Mouse (Mus musculus): ENCODE measurements around the gene Cyp3a13. TPM values are rescaled to one million over a fixed set of nuclear protein-coding genes. Genes with fewer than 3 reads are reported as not detected.
"Not testable (repeated sequence)": the region's sequence is repeated elsewhere in the genome, so short reads cannot be mapped to it uniquely, and the experiment has no call there.

The Cyp3a13 gene
- total RNA-seq, 1 experiment: 0.31 TPM

DNA sequence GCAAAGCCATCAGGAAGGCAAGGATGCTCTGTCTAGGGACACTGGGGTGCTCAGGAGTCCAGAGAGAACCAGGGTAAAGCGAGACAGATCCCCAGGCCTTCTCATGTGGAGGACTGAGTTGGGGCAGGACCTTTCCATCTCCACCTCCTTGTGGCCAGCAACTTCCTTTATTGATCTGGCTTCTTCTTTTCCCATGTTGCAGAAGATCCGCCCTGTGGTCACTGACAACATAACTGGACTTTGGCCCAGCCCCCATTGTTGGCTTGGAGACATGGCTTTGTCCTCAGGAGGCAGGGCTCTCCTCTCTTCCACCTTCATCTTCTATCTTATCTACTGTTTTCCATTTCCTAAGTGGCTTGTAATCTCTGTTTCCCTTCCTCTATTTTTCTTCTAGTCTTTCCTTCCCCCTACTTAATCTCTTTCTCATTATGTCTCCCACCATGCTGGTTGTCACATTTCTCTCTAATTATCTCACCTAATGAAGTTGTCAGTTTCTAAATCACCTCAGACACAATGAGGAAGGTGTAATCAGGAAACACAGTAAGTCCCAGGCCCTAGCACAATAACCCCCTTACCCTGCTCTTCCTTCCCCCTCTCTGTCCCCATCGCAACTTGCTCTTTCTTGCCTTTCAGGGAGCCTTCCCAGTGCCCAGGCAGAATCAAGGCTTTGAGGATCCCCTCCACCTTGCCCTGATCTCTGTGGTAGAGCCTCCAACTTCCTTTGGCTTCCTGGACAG is 49.6 kb downstream of the Cyp3a13 start, which contains the start of gene Pilrb2:
Pilrb2 (minus strand) TSS at position 172 of the 737 bp plus-strand sequence.
- DNase-seq (ENCODE audit: low read depth, low spot score): not testable (repeated sequence)

DNA sequence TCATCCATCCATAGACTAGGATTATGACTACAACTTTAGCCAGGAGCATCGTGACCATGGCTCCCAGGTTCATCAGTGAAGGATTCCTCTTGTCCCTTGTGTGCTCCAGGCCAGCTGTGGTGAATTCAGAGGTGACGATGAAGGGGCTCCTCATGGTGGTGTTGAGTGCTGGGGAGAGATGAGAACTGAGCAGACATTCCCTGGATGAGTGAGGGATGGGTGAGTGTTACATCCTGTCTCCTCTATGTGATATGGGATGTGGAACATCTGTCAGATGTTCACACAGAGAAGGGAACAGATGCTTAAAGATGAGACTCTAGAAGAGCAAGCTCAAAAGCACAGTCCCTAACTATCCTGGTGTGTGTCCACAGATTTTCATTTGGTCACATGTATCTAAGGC is 52.8 kb downstream of the Cyp3a13 start:
- H3K9ac ChIP-seq (ENCODE audit: insufficient read depth, low read depth, low read length, poor library complexity, severe bottlenecking); H3K4me1 ChIP-seq (ENCODE audit: control insufficient read depth in 2 of 2, insufficient read depth in 2 of 2, low read length in 2 of 2, poor library complexity in 1 of 2); H3K36me3 ChIP-seq (ENCODE audit: control insufficient read depth, insufficient read depth, low read length, poor library complexity, severe bottlenecking); DNase-seq (ENCODE audit: low read depth, low spot score); in situ Hi-C loops (cut with MboI; ENCODE audit: low sequenced_read_pairs in 2 of 2, unreplicated experiment in 2 of 2); H3K4me3 ChIP-seq (ENCODE audit: insufficient read depth in 1 of 2, low read depth in 1 of 2, low read length in 2 of 2, poor library complexity in 1 of 2, severe bottlenecking in 1 of 2); H3K9me3 ChIP-seq (ENCODE audit: control insufficient read depth, insufficient read depth, low read depth, low read length); H3K27ac ChIP-seq (ENCODE audit: insufficient read depth, low read depth, low read length, poor library complexity, severe bottlenecking): not testable (repeated sequence)

More for the DNA sequence above, 49.6 kb downstream of the Cyp3a13 start, which contains the start of gene Pilrb2:
- H3K4me3 ChIP-seq (ENCODE audit: insufficient read depth in 1 of 2, low read depth in 1 of 2, low read length in 2 of 2, poor library complexity in 1 of 2, severe bottlenecking in 1 of 2); H3K4me1 ChIP-seq (ENCODE audit: control insufficient read depth in 2 of 2, insufficient read depth in 2 of 2, low read length in 2 of 2, poor library complexity in 1 of 2); H3K36me3 ChIP-seq (ENCODE audit: control insufficient read depth, insufficient read depth, low read length, poor library complexity, severe bottlenecking); H3K27ac ChIP-seq (ENCODE audit: insufficient read depth, low read depth, low read length, poor library complexity, severe bottlenecking); in situ Hi-C loops (cut with MboI; ENCODE audit: low sequenced_read_pairs in 2 of 2, unreplicated experiment in 2 of 2); H3K9me3 ChIP-seq (ENCODE audit: control insufficient read depth, insufficient read depth, low read depth, low read length); H3K9ac ChIP-seq (ENCODE audit: insufficient read depth, low read depth, low read length, poor library complexity, severe bottlenecking): not testable (repeated sequence)

DNA sequence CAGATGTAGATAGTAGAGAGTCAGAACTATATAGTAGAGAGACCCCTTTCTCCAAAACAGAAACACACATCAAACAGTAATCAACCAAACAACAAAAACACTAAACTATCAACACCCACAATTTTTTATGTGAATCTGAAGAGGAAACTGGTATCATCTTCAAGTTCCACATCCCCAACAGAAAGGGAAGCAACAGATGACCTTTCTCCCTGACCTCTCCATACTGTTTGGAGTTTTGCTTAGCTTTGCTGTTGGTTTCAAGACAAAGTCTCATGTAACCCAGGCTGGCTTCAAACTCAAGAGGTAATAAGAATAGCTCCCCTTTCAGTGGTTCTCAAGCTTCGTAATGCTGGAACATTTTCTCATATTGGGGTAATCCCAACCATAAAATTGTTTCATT is 57.4 kb downstream of the Cyp3a13 start:
- H3K9me3 ChIP-seq (ENCODE audit: control insufficient read depth, insufficient read depth, low read depth, low read length); H3K36me3 ChIP-seq (ENCODE audit: control insufficient read depth, insufficient read depth, low read length, poor library complexity, severe bottlenecking); H3K27ac ChIP-seq (ENCODE audit: insufficient read depth, low read depth, low read length, poor library complexity, severe bottlenecking); H3K4me1 ChIP-seq (ENCODE audit: control insufficient read depth in 2 of 2, insufficient read depth in 2 of 2, low read length in 2 of 2, poor library complexity in 1 of 2); in situ Hi-C loops (cut with MboI; ENCODE audit: low sequenced_read_pairs in 2 of 2, unreplicated experiment in 2 of 2); DNase-seq (ENCODE audit: low read depth, low spot score); H3K4me3 ChIP-seq (ENCODE audit: insufficient read depth in 1 of 2, low read depth in 1 of 2, low read length in 2 of 2, poor library complexity in 1 of 2, severe bottlenecking in 1 of 2); H3K9ac ChIP-seq (ENCODE audit: insufficient read depth, low read depth, low read length, poor library complexity, severe bottlenecking): not testable (repeated sequence)

DNA sequence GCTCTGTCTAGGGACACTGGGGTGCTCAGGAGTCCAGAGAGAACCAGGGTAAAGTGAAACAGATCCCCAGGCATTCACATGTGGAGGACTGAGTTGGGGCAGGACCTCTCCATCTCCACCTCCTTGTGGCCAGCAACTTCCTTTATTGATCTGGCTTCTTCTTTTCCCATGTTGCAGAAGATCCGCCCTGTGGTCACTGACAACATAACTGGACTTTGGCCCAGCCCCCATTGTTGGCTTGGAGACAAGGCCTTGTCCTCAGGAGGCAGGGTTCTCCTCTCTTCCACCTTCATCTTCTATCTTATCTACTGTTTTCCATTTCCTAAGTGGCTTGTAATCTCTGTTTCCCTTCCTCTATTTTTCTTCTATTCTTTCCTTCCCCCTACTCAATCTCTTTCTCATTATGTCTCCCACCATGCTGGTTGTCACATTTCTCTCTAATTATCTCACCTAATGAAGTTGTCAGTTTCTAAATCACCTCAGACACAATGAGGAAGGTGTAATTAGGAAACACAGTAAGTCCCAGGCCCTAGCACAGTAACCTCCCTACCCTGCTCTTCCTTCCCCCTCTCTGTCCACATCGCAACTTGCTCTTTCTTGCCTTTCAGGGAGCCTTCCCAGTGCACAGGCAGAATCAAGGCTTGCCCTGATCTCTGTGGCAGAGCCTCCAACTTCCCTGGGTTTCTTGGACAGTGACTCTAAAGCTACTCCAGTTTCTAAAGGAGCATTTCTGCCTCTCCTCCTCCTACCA is 63.3 kb downstream of the Cyp3a13 start, which contains the start of gene Pilrb1:
Pilrb1 (minus strand) TSS at position 147 of the 751 bp plus-strand sequence.
- DNase-seq (ENCODE audit: low read depth, low spot score); H3K4me3 ChIP-seq (ENCODE audit: insufficient read depth in 1 of 2, low read depth in 1 of 2, low read length in 2 of 2, poor library complexity in 1 of 2, severe bottlenecking in 1 of 2); H3K9ac ChIP-seq (ENCODE audit: insufficient read depth, low read depth, low read length, poor library complexity, severe bottlenecking); in situ Hi-C loops (cut with MboI; ENCODE audit: low sequenced_read_pairs in 2 of 2, unreplicated experiment in 2 of 2); H3K9me3 ChIP-seq (ENCODE audit: control insufficient read depth, insufficient read depth, low read depth, low read length); H3K4me1 ChIP-seq (ENCODE audit: control insufficient read depth in 2 of 2, insufficient read depth in 2 of 2, low read length in 2 of 2, poor library complexity in 1 of 2); H3K27ac ChIP-seq (ENCODE audit: insufficient read depth, low read depth, low read length, poor library complexity, severe bottlenecking); H3K36me3 ChIP-seq (ENCODE audit: control insufficient read depth, insufficient read depth, low read length, poor library complexity, severe bottlenecking): not testable (repeated sequence)

DNA sequence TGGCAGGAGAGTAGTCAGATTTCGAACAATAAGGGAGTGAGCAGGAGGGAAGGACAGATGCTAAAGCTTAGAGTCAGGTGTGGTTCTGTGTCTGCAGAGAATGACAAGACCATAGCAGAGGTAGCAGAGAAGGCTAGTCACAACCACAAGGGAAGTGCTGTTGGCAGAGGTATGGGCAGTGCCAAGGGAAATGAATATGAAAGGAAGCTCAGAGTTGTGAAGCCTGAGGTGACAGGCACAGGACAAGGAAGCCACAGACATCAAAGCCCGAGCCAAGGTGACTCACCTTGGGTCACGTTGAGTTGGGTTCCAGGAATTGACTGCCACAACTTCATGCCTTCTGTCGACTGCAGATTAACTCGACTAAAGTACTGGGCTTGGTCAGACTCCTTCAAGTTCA is 64.5 kb downstream of the Cyp3a13 start:
- H3K9ac ChIP-seq (ENCODE audit: insufficient read depth, low read depth, low read length, poor library complexity, severe bottlenecking); H3K4me3 ChIP-seq (ENCODE audit: insufficient read depth in 1 of 2, low read depth in 1 of 2, low read length in 2 of 2, poor library complexity in 1 of 2, severe bottlenecking in 1 of 2); in situ Hi-C loops (cut with MboI; ENCODE audit: low sequenced_read_pairs in 2 of 2, unreplicated experiment in 2 of 2); H3K4me1 ChIP-seq (ENCODE audit: control insufficient read depth in 2 of 2, insufficient read depth in 2 of 2, low read length in 2 of 2, poor library complexity in 1 of 2); DNase-seq (ENCODE audit: low read depth, low spot score); H3K27ac ChIP-seq (ENCODE audit: insufficient read depth, low read depth, low read length, poor library complexity, severe bottlenecking); H3K9me3 ChIP-seq (ENCODE audit: control insufficient read depth, insufficient read depth, low read depth, low read length); H3K36me3 ChIP-seq (ENCODE audit: control insufficient read depth, insufficient read depth, low read length, poor library complexity, severe bottlenecking): not testable (repeated sequence)

DNA sequence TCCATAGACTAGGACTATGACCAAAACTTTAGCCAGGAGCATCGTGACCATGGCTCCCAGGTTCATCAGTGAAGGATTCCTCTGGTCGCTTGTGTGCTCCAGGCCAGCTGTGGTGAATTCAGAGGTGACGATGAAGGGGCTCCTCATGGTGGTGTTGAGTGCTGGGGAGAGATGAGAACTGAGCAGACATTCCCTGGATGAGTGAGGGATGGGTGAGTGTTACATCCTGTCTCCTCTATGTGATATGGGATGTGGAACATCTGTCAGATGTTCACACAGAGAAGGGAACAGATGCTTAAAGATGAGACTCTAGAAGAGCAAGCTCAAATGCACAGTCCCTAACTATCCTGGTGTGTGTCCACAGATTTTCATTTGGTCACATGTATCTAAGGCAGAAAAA is 66.5 kb downstream of the Cyp3a13 start:
- in situ Hi-C loops (cut with MboI; ENCODE audit: low sequenced_read_pairs in 2 of 2, unreplicated experiment in 2 of 2); H3K27ac ChIP-seq (ENCODE audit: insufficient read depth, low read depth, low read length, poor library complexity, severe bottlenecking); H3K9me3 ChIP-seq (ENCODE audit: control insufficient read depth, insufficient read depth, low read depth, low read length); H3K4me3 ChIP-seq (ENCODE audit: insufficient read depth in 1 of 2, low read depth in 1 of 2, low read length in 2 of 2, poor library complexity in 1 of 2, severe bottlenecking in 1 of 2); H3K4me1 ChIP-seq (ENCODE audit: control insufficient read depth in 2 of 2, insufficient read depth in 2 of 2, low read length in 2 of 2, poor library complexity in 1 of 2); DNase-seq (ENCODE audit: low read depth, low spot score); H3K9ac ChIP-seq (ENCODE audit: insufficient read depth, low read depth, low read length, poor library complexity, severe bottlenecking); H3K36me3 ChIP-seq (ENCODE audit: control insufficient read depth, insufficient read depth, low read length, poor library complexity, severe bottlenecking): not testable (repeated sequence)

DNA sequence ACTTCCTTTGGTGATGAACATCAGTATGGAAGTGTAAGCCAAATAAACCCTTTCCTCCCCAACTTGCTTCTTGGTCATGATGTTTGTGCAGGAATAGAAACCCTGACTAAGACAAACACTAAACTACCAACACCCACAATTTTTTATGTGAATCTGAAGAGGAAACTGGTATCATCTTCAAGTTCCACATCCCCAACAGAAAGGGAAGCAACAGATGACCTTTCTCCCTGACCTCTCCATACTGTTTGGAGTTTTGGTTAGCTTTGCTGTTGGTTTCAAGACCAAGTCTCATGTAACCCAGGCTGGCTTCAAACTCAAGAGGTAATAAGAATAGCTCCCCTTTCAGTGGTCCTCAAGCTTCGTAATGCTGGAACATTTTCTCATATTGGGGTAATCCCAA is 71.1 kb downstream of the Cyp3a13 start:
- H3K27ac ChIP-seq (ENCODE audit: insufficient read depth, low read depth, low read length, poor library complexity, severe bottlenecking); H3K9ac ChIP-seq (ENCODE audit: insufficient read depth, low read depth, low read length, poor library complexity, severe bottlenecking); in situ Hi-C loops (cut with MboI; ENCODE audit: low sequenced_read_pairs in 2 of 2, unreplicated experiment in 2 of 2); H3K9me3 ChIP-seq (ENCODE audit: control insufficient read depth, insufficient read depth, low read depth, low read length); DNase-seq (ENCODE audit: low read depth, low spot score); H3K36me3 ChIP-seq (ENCODE audit: control insufficient read depth, insufficient read depth, low read length, poor library complexity, severe bottlenecking); H3K4me1 ChIP-seq (ENCODE audit: control insufficient read depth in 2 of 2, insufficient read depth in 2 of 2, low read length in 2 of 2, poor library complexity in 1 of 2); H3K4me3 ChIP-seq (ENCODE audit: insufficient read depth in 1 of 2, low read depth in 1 of 2, low read length in 2 of 2, poor library complexity in 1 of 2, severe bottlenecking in 1 of 2): not testable (repeated sequence)
